Mouse (Mus musculus): Measurements from ENCODE around the gene Rap1a. TPM values are rescaled to one million over a fixed set of nuclear protein-coding genes. Genes with fewer than 3 reads are reported as not detected.

Rap1a gene
- polyA plus RNA-seq, 1 experiment from 2014 or later = 166 TPM

DNA sequence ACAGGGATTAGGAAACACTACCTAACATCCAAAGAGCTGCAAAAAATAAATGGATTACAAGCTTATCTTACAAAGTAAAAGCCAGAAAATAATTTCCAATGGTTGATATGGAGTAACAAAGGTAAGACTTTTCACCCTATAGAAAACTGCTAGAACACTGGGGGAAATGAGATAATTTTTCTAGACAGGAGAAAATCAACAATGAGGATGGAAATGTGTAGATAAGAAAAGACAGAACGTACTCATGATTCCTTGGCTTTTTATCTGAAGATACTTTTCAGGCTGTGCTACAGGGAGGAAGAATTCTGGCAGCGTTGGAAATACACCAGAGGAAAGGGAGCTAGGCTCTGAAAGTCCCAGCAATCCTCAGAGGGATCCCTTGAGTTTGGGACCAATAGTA, 50.3 kb downstream of the Rap1a start:
- 0 out of 2 replicates have a peak, but pooled peaks cover 2% of the 10 kb centered on the region for H3K36me3 ChIP-seq (ENCODE audit: insufficient read depth, low read length)
- H3K9ac ChIP-seq (replicated peaks; ENCODE audit: low read depth) = no peak overlapping the region
- no peaks in the 10 kb centered on the region for H3K9me3 ChIP-seq (ENCODE audit: low read length)
- H3K27me3 ChIP-seq (replicated peaks; ENCODE audit: insufficient read depth, low read length) = no peaks in the 10 kb centered on the region
- DNase-seq (ENCODE audit: low spot score) = no peak
- 76% methylated on average over 2 of the region's 2 CpGs for WGBS
- no peak overlapping the region for H3K4me2 ChIP-seq (replicated peaks; ENCODE audit: low read depth, low read length)
- no peak for TF ChIP-seq EP300 (IDR thresholded peaks at IDR 0.05)
- TF ChIP-seq CTCF (IDR thresholded peaks at IDR 0.05) = no peak
- no peak overlapping the region for H3K4me3 ChIP-seq (ENCODE audit: low read depth, low read length)
- no peak overlapping the region for H3K27ac ChIP-seq (ENCODE audit: low read length)
- no peak for ATAC-seq
- H3K4me1 ChIP-seq (ENCODE audit: insufficient read depth, low read depth, low read length) = peaks cover 7% of the 10 kb centered on the region; the same call in 1 of the 2 replicates

DNA sequence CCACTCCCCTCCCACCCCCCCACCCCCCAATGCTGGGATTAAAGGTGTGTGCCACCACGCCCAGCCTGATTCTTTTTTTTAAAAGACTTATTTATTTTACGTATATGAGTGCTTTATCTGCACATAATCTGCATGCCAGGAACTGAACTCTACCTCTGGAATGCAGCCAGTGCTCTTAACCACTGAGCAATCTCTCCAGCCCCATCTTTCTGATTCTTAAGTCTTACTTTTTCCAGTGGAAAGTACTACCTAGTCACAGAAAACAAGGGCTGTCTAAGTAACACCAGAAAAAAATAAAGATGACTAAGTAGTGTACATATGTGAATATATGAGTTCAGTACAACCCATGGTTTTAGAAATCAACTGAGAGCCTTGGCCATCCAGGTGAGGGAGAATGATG, 54.6 kb downstream of the Rap1a start:
- peak; percentile 52 for DNase-seq (ENCODE audit: low spot score)
- peak; percentile 56 for TF ChIP-seq EP300 (IDR thresholded peaks at IDR 0.05)
- TF ChIP-seq CTCF (IDR thresholded peaks at IDR 0.05) = no peak
- Histone ChIP-seq H3K4me2 (replicated peaks; ENCODE audit: low read depth, low read length) (no peak overlapping the region), H3K4me3 (ENCODE audit: low read depth, low read length) (no peak overlapping the region), H3K36me3 (ENCODE audit: insufficient read depth, low read length) (0 out of 2 replicates have a peak, but pooled peaks cover 2% of the 10 kb centered on the region), H3K27me3 (replicated peaks; ENCODE audit: insufficient read depth, low read length) (no peaks in the 10 kb centered on the region), H3K9ac (replicated peaks; ENCODE audit: low read depth) (no peak overlapping the region), H3K9me3 (ENCODE audit: low read length) (no peaks in the 10 kb centered on the region), H3K27ac (ENCODE audit: low read length) (no peak overlapping the region), H3K4me1 (ENCODE audit: insufficient read depth, low read depth, low read length) (no peaks in the 10 kb centered on the region)
- peak; percentile 28; the same call in 1 of the 2 replicates for ATAC-seq
- WGBS = 37% methylated on average over 2 of the region's 2 CpGs

DNA sequence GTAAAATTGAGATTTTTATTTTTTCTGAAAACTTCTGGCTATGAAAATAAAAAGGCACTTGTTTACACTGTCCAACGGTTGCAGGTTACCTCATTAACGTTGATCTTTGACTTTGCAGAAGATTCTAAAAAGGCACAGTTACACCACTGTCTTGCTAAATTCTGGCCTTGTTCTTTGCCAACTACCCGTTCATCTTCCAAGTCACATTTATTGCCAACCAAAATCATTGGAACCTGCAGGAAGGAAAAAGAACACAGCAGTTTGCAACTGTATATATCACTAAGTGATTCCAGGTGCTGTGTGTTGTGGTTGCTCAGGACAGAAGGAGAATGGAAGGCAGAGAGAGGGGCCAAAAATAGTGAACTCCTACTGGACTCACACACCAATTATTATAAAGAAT, 63.5 kb downstream of the Rap1a start:
- Histone ChIP-seq H3K4me2 (replicated peaks; ENCODE audit: low read depth, low read length) (no peak overlapping the region), H3K9me3 (ENCODE audit: low read length) (no peaks in the 10 kb centered on the region), H3K4me3 (ENCODE audit: low read depth, low read length) (no peak overlapping the region), H3K9ac (replicated peaks; ENCODE audit: low read depth) (no peak overlapping the region), H3K27ac (ENCODE audit: low read length) (no peak overlapping the region), H3K36me3 (ENCODE audit: insufficient read depth, low read length) (no peaks in the 10 kb centered on the region; the same call in 1 of the 2 replicates), H3K4me1 (ENCODE audit: insufficient read depth, low read depth, low read length) (peaks cover 3% of the 10 kb centered on the region; the same call in 1 of the 2 replicates), H3K27me3 (replicated peaks; ENCODE audit: insufficient read depth, low read length) (no peaks in the 10 kb centered on the region)
- DNase-seq (ENCODE audit: low spot score) (no peak), ATAC-seq (no peak)
- 80% methylated on average over 3 of the region's 3 CpGs for WGBS
- TF ChIP-seq CTCF (IDR thresholded peaks at IDR 0.05) (no peak), EP300 (IDR thresholded peaks at IDR 0.05) (no peak)

DNA sequence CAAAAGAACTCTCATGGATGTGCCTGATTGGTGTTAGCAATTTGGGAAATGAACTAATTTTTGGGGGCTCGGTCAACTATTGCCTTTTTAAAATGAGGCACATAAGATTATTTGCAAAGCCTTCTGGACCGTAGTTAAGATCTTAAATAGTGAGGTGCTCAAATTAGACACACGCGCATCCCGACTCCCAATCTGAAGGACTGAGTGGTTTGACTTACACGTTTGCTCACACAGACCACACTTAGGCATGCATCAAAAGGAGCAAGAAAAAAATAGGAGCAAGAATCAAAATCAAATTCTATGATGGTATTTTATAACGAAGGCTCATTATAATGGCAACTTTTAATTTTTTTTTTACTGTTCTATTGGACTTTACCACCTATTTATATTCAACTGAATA, 64.1 kb downstream of the Rap1a start:
- Histone ChIP-seq H3K9ac (replicated peaks; ENCODE audit: low read depth) (no peak overlapping the region), H3K9me3 (ENCODE audit: low read length) (no peaks in the 10 kb centered on the region), H3K27me3 (replicated peaks; ENCODE audit: insufficient read depth, low read length) (no peaks in the 10 kb centered on the region), H3K27ac (ENCODE audit: low read length) (no peak overlapping the region), H3K4me3 (ENCODE audit: low read depth, low read length) (no peak overlapping the region), H3K4me1 (ENCODE audit: insufficient read depth, low read depth, low read length) (peaks cover 3% of the 10 kb centered on the region; the same call in 1 of the 2 replicates), H3K36me3 (ENCODE audit: insufficient read depth, low read length) (no peaks in the 10 kb centered on the region; the same call in 1 of the 2 replicates), H3K4me2 (replicated peaks; ENCODE audit: low read depth, low read length) (no peak overlapping the region)
- DNase-seq (ENCODE audit: low spot score) = no peak
- no peak for ATAC-seq
- 88% methylated on average over 7 of the region's 7 CpGs for WGBS
- no peak for TF ChIP-seq EP300 (IDR thresholded peaks at IDR 0.05)
- no peak for TF ChIP-seq CTCF (IDR thresholded peaks at IDR 0.05)

DNA sequence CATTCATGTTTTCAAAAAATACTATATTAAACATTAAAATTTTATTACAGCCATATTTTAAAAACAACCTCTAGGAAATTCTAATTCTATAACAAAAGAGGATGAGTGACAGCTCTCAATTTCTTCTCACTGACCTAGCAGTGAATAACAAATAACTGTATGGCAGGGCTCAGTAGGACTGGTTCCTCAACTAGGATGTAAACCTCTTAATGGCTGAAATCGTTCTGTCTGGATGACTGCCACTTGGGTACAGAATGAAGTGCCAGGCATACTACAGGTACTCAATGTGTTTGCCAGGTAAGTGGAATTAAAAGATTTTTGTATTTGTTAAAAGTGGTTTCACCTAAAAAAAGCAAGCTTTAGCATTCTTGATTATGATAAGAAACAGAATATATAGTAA, 65.0 kb downstream of the Rap1a start:
- H3K36me3 ChIP-seq (ENCODE audit: insufficient read depth, low read length) = no peaks in the 10 kb centered on the region; the same call in 1 of the 2 replicates

DNA sequence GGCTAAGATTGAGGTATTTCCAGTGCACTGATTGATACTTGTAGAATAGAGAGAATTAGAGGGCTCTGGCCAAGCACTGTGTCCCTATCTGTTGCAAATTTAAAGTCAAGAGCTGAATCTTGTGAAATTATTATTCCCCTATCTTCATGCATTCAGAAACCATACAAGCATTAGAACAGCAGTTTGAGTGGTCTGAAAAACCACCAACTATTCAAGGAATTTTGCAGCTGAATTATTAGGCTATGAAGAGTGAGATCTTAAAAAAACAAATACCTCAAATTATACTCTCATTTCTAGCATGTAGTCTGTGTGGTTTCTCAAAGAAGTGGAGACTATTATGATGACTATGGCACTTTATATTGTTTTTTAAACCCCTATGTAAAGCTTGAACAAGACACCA, 65.9 kb downstream of the Rap1a start:
- no peaks in the 10 kb centered on the region; the same call in 1 of the 2 replicates for H3K36me3 ChIP-seq (ENCODE audit: insufficient read depth, low read length)
- H3K4me2 ChIP-seq (replicated peaks; ENCODE audit: low read depth, low read length) = no peak overlapping the region
- no peaks in the 10 kb centered on the region for H3K27me3 ChIP-seq (replicated peaks; ENCODE audit: insufficient read depth, low read length)
- H3K4me1 ChIP-seq (ENCODE audit: insufficient read depth, low read depth, low read length) = peaks cover 3% of the 10 kb centered on the region; the same call in 1 of the 2 replicates
- no peak overlapping the region for H3K4me3 ChIP-seq (ENCODE audit: low read depth, low read length)
- no peak for ATAC-seq
- TF ChIP-seq EP300 (IDR thresholded peaks at IDR 0.05) (peak; percentile 61), CTCF (IDR thresholded peaks at IDR 0.05) (no peak)
- no peak for DNase-seq (ENCODE audit: low spot score)
- no peak overlapping the region for H3K27ac ChIP-seq (ENCODE audit: low read length)
- H3K9me3 ChIP-seq (ENCODE audit: low read length) = no peaks in the 10 kb centered on the region
- no peak overlapping the region for H3K9ac ChIP-seq (replicated peaks; ENCODE audit: low read depth)

More for the DNA sequence above, 65.0 kb downstream of the Rap1a start:
- H3K4me2 ChIP-seq (replicated peaks; ENCODE audit: low read depth, low read length) = no peak overlapping the region
- no peaks in the 10 kb centered on the region for H3K9me3 ChIP-seq (ENCODE audit: low read length)
- no peaks in the 10 kb centered on the region for H3K27me3 ChIP-seq (replicated peaks; ENCODE audit: insufficient read depth, low read length)
- TF ChIP-seq CTCF (IDR thresholded peaks at IDR 0.05) (no peak), EP300 (IDR thresholded peaks at IDR 0.05) (peak; percentile 53)
- H3K9ac ChIP-seq (replicated peaks; ENCODE audit: low read depth) = no peak overlapping the region
- H3K4me1 ChIP-seq (ENCODE audit: insufficient read depth, low read depth, low read length) = peaks cover 3% of the 10 kb centered on the region; the same call in 1 of the 2 replicates
- WGBS = 55% methylated on average over 1 of the region's 1 CpGs
- ATAC-seq = peak; percentile 76
- H3K4me3 ChIP-seq (ENCODE audit: low read depth, low read length) = no peak overlapping the region
- no peak overlapping the region for H3K27ac ChIP-seq (ENCODE audit: low read length)
- DNase-seq (ENCODE audit: low spot score) = peak; percentile 55
